Mouse (Mus musculus) limb, embryonic 15.5 days (tissue): ENCODE results near the gene Rmdn3. TPM values are rescaled to one million over a fixed set of nuclear protein-coding genes. Genes with fewer than 3 reads are reported as not detected.

Source experiments
- ATAC-seq: fragments of 200-750 bp; cut with Nextera tagmentation; 2 replicates; pipeline ENCODE4 v1.8.0; 2017; ENCODE audit warnings: low read depth, moderate TSS enrichment; ENCODE audit not compliant: insufficient number of reproducible peaks, low FRiP score, low TSS enrichment
- H3K27ac ChIP-seq: fragments of 300-500 bp; sonication (generic); 2 replicates; pipeline ENCODE4 v1.5.1; 2015; ENCODE audit warnings: moderate library complexity, mild to moderate bottlenecking, inconsistent platforms
- H3K27me3 ChIP-seq: fragments of 300-500 bp; sonication (generic); 2 replicates; pipeline ENCODE4 v1.6.1; 2015; ENCODE audit warnings: inconsistent platforms
- H3K36me3 ChIP-seq: fragments of 300-500 bp; sonication (generic); 2 replicates; pipeline ENCODE4 v1.6.1; 2015; ENCODE audit warnings: inconsistent platforms
- H3K4me1 ChIP-seq: fragments of 300-500 bp; sonication (generic); 2 replicates; pipeline ENCODE4 v1.6.1; 2015; ENCODE audit warnings: inconsistent platforms
- H3K4me2 ChIP-seq: fragments of 300-500 bp; sonication (generic); 2 replicates; pipeline ENCODE4 v1.6.1; 2015; ENCODE audit warnings: mild to moderate bottlenecking, inconsistent platforms
- H3K4me3 ChIP-seq: fragments of 300-500 bp; sonication (generic); 2 replicates; pipeline ENCODE4 v1.5.1; 2015; ENCODE audit warnings: mild to moderate bottlenecking, inconsistent platforms
- H3K9ac ChIP-seq: fragments of 300-500 bp; sonication (generic); 2 replicates; pipeline ENCODE4 v1.6.1; 2015; ENCODE audit warnings: inconsistent platforms
- H3K9me3 ChIP-seq: fragments of 300-500 bp; sonication (generic); 2 replicates; pipeline ENCODE4 v1.6.1; 2016; ENCODE audit warnings: inconsistent platforms
- WGBS: fragments of 180-500 bp; shearing (Covaris S2); methylation state at CpG from one replicate; pipeline ENCODE4 v1.1.7; 2015; 5-methylcytosine and 5-hydroxymethylcytosine counted together
- polyA plus RNA-seq: library from polyadenylated mRNA; unstranded; fragments of >200 nt; fragmentation: Nextera tagmentation; extraction: Ambion mirVana; gene quantifications from 2 replicates; pipeline ENCODE4 v1.2.1, GENCODE M21; 2015

The Rmdn3 gene
- polyA plus RNA-seq, 1 experiment from 2014 or later = 43.8 TPM

- ATAC-seq = no peak
- H3K9me3 ChIP-seq = no peaks in the 10 kb centered on the region
- H3K36me3 ChIP-seq = peaks cover 77% of the 10 kb centered on the region
- H3K4me1 ChIP-seq = no peaks in the 10 kb centered on the region
- H3K4me2 ChIP-seq = no peak overlapping the region
- 92% methylated on average over 5 of the region's 5 CpGs for WGBS
- H3K27ac ChIP-seq = no peak overlapping the region
- no peak overlapping the region for H3K9ac ChIP-seq
- H3K27me3 ChIP-seq = no peaks in the 10 kb centered on the region
- no peak overlapping the region for H3K4me3 ChIP-seq
Observed at GRCm38 (mm10) chr2:119136346-119136898, 20.4 kb downstream of the Rmdn3 start.

DNA sequence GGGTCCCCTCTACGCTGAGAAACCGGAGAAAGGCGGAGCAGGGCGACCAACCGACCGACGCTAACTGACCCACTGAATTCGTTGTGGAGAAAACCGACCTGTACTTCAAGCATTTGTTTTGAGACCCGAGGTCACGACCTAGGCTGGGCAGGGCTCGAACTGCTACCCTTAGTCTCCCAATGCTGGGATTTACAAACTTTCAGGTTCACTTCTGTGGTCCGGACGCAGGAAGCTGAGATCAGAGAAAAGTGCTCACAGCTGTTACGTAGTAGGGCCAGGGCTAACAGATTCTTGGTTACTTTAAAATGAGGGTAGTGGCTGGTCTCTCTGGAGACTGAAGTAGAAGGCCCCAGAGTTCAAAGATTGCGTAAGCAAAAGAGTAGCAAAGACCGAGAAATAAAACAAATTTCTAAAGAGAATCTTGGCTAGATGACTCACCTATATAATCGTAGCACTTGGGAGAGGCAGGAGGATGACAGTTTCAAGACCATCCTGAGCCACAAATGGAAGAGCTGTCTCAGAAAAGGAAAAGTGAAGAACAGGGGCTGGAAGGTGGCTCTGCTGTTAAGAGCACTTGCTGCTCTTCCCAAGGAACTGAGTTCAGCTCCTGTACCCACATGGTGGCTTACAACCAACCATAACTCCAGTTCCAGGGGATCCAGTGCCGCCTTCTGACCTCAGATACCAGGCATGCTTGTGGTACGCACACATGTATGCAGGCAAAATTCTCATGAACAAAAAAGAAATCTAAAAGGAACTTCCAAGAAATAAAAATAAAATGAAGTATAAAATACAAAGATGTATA, 43.5 kb downstream of the Rmdn3 start:
- H3K4me1 ChIP-seq = peaks cover 16% of the 10 kb centered on the region
- peak overlapping the region; percentile 97 for H3K4me2 ChIP-seq
- no peak for ATAC-seq
- peaks cover 10% of the 10 kb centered on the region; the same call in 1 of the 2 replicates for H3K36me3 ChIP-seq
- H3K9me3 ChIP-seq = no peaks in the 10 kb centered on the region
- H3K27ac ChIP-seq = no peak overlapping the region
- 10% methylated on average over 20 of the region's 20 CpGs for WGBS
- peak overlapping the region; percentile 80 for H3K4me3 ChIP-seq
- H3K9ac ChIP-seq = peak overlapping the region; percentile 51
- no peaks in the 10 kb centered on the region for H3K27me3 ChIP-seq

DNA sequence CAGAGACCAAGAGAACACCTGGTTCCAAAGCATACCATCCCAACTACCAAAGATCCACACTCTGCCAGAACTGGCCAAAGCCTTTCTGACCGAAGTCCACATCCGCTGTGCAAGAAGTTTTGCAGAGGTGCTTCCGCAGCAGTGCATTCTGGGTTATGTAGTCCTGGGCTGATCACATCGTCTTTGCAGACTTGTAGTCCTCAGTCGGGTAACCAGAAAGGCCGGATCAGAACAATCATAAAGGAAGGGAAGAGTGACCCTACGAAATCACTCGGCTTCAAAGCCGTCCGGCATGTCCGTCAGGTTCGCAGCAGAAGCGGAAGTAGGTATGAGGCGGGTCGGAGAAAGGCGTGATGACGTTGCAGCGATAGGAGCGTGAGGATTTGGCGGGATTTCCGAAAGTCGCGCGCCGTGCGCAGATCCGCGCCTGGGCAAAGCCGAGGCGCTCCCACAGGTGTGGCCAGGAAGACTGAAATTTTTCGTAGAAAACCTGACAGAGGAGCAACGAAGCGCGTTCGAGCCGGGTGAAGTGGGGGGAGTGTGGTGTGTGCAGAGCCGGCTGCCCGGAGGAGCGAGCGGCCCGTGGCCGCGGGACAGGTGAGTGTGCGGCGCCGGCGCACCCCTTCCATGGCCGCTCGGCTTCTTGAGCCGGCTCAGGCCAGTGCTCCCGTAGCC, 44.3 kb downstream of the Rmdn3 start, which contains the start of gene Rad51:
Gene Rad51, plus strand, starts transcription at position 356 of the 675 bp plus-strand sequence.
- peak within 1 kb of the TSS; percentile 80 for H3K4me3 ChIP-seq
- H3K4me1 ChIP-seq = peaks cover 16% of the 10 kb centered on the region
- peak; percentile 87 for ATAC-seq
- H3K27ac ChIP-seq = peak within 1 kb of the TSS; percentile 93
- peaks cover 12% of the 10 kb centered on the region; the same call in 1 of the 2 replicates for H3K36me3 ChIP-seq
- H3K27me3 ChIP-seq = no peaks in the 10 kb centered on the region
- no peaks in the 10 kb centered on the region for H3K9me3 ChIP-seq
- peak within 1 kb of the TSS; percentile 51 for H3K9ac ChIP-seq
- peak within 1 kb of the TSS; percentile 97 for H3K4me2 ChIP-seq
- WGBS = 1% methylated on average over 51 of the region's 51 CpGs

GRCm38 (mm10) chr2:119111060-119111459, 45.8 kb downstream of the Rmdn3 start:
- Histone ChIP-seq H3K27ac (no peak overlapping the region), H3K9ac (no peak overlapping the region), H3K4me1 (peaks cover 16% of the 10 kb centered on the region), H3K36me3 (peaks cover 9% of the 10 kb centered on the region; the same call in 1 of the 2 replicates), H3K27me3 (no peaks in the 10 kb centered on the region), H3K4me3 (no peak overlapping the region), H3K9me3 (no peaks in the 10 kb centered on the region), H3K4me2 (no peak overlapping the region)
- 92% methylated on average over 3 of the region's 3 CpGs for WGBS
- ATAC-seq = no peak

GRCm38 (mm10) chr2:119108554-119108953, 48.3 kb downstream of the Rmdn3 start:
- 59% methylated on average over 4 of the region's 4 CpGs for WGBS

DNA sequence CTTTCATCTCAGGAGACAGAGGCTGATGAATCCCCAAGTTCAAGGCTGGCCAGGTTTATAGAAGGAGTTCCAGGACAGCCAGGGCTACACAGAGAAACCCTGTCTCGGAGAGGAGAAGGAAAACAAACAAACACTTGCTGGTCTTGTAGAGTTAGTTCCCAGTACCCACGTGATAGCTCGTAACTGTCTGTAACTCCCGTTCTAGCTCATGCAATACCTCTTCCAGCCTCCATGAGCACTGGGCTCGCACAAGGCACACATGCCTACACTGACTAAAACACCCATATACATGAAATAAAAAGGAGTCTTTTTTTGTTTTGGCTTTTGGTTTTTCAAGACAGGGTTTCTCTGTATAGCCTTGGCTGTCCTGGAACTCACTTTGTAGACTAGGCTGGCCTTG, 50.3 kb downstream of the Rmdn3 start:
- no peak for ATAC-seq
- Histone ChIP-seq H3K4me1 (peaks cover 2% of the 10 kb centered on the region; the same call in 1 of the 2 replicates), H3K36me3 (peaks cover 29% of the 10 kb centered on the region), H3K4me3 (no peak overlapping the region), H3K9me3 (no peaks in the 10 kb centered on the region), H3K27me3 (no peaks in the 10 kb centered on the region), H3K27ac (no peak overlapping the region), H3K9ac (no peak overlapping the region), H3K4me2 (no peak overlapping the region)
- WGBS = 74% methylated on average over 5 of the region's 5 CpGs

More at GRCm38 (mm10) chr2:119108554-119108953, 48.3 kb downstream of the Rmdn3 start:
- H3K27ac ChIP-seq = no peak overlapping the region
- ATAC-seq = no peak
- no peaks in the 10 kb centered on the region for H3K27me3 ChIP-seq
- no peak overlapping the region for H3K4me3 ChIP-seq
- H3K36me3 ChIP-seq = peaks cover 16% of the 10 kb centered on the region
- H3K9ac ChIP-seq = no peak overlapping the region
- no peak overlapping the region for H3K4me2 ChIP-seq
- peaks cover 13% of the 10 kb centered on the region for H3K4me1 ChIP-seq
- no peaks in the 10 kb centered on the region for H3K9me3 ChIP-seq

- Histone ChIP-seq H3K27me3 (no peaks in the 10 kb centered on the region), H3K36me3 (peaks cover 37% of the 10 kb centered on the region), H3K4me1 (no peaks in the 10 kb centered on the region), H3K27ac (no peak overlapping the region), H3K4me2 (no peak overlapping the region), H3K9me3 (no peaks in the 10 kb centered on the region), H3K4me3 (no peak overlapping the region), H3K9ac (no peak overlapping the region)
- no peak for ATAC-seq
Observed at GRCm38 (mm10) chr2:119101552-119101951, 55.3 kb downstream of the Rmdn3 start.

Other genes with a start within 250 kb of the Rmdn3 start
- 41.2 and 47.0 TPM in 2 replicates for gene Chst14, start 230.5 kb downstream of the Rmdn3 start, polyA plus RNA-seq
- gene Ccdc32, start 127.6 kb downstream of the Rmdn3 start, polyA plus RNA-seq = 24.1 and 26.8 TPM in 2 replicates
- 2.8 and 4.1 TPM in 2 replicates for gene Rpusd2, start 122.2 kb downstream of the Rmdn3 start, polyA plus RNA-seq
- gene Knl1, start 109.9 kb downstream of the Rmdn3 start, polyA plus RNA-seq = 39.1 and 42.0 TPM in 2 replicates
- gene Rad51, start 44.2 kb downstream of the Rmdn3 start, polyA plus RNA-seq = 34.1 and 34.9 TPM in 2 replicates
- gene Gchfr, start 10.7 kb upstream of the Rmdn3 start, polyA plus RNA-seq = 15.5 and 17.8 TPM in 2 replicates
- gene Gm14137, start 17.5 kb upstream of the Rmdn3 start, polyA plus RNA-seq = 4.7 and 5.3 TPM in 2 replicates
- gene Zfyve19, start 51.6 kb upstream of the Rmdn3 start, polyA plus RNA-seq = 52.7 and 57.9 TPM in 2 replicates
- gene Dnajc17, start 51.8 kb upstream of the Rmdn3 start, polyA plus RNA-seq = 18.5 and 23.1 TPM in 2 replicates
- gene Ppp1r14d, start 72.9 kb upstream of the Rmdn3 start, polyA plus RNA-seq = 0.24 TPM in 1 of 2 replicates, not detected in the other
- gene Spint1, start 80.3 kb upstream of the Rmdn3 start, polyA plus RNA-seq = 27.6 and 30.9 TPM in 2 replicates
- gene Rhov, start 114.2 kb upstream of the Rmdn3 start, polyA plus RNA-seq = 36.8 and 38.6 TPM in 2 replicates
- 17.6 and 19.5 TPM in 2 replicates for gene Vps18, start 131.7 kb upstream of the Rmdn3 start, polyA plus RNA-seq
- gene Dll4, start 168.8 kb upstream of the Rmdn3 start, polyA plus RNA-seq = 6.7 and 7.3 TPM in 2 replicates
- 1.1 TPM in 2 replicates for gene Chac1, start 194.2 kb upstream of the Rmdn3 start, polyA plus RNA-seq